Mouse (Mus musculus) retina, postnatal 1 day (tissue): ENCODE results near the gene Ifrd1.
"Not testable (repeated sequence)": the region's sequence is repeated elsewhere in the genome, so short reads cannot be mapped to it uniquely, and the experiment has no call there.

Source experiments
- DNase-seq: peaks from one replicate; pipeline ENCODE4 v3.0.0-alpha.2; 2012

The Ifrd1 gene

DNA sequence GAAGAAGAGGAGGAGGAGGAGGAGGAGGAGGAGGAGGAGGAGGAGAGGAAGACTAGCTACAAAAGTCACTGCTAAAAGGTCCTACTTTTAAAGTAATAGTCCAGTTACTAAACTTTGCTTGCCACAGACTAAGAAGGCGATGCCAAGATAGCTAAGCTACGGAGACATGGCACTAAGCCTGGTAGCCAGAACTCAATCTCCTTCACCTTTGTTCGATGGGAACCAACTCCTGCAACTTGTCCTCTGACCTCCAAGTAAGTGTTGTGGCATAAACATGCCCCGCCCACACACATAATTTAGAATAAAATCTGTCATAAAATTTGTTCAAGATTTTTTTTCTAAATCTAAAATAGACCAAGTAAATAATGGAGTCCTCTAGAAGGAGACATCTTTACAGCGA is 50.3 kb downstream of the Ifrd1 start:
- no peak for DNase-seq

DNA sequence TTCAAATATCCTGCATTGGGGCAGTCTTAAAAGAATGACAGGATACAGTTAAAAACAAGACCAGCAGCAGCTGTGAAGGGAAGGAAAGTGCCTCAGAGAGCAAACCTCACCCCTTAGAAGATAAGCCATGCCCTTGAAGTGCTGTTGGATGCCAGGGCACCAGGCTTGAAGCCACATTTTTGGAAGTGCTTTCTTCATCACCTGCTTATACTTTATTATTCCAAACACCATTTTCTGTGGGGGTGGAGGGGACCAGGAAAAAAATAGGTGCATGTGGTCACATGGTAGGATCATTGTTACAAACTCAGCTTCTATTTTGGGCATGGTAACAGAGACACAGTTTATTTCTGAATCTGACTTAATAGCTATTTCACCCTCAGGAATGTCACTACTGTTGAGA is 50.8 kb downstream of the Ifrd1 start:
- no peak for DNase-seq

DNA sequence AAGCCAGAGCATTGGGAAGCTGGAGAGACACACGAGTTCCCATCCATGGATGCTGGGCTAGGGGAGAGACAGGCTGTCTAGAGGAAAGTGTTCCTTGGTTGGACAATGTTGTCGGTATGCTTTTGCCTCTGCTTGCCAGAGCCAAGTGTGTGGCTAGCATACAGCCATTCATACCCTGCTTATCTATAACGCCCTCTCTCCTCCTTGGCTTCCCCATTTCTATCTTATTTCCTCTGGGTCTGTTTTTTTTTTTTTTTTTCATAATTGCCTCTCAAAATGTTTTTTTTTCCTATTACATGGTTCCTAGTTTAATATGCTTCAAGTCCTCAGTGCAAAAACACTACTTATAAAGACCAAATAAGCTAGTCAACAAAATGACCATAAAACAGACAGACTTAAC is 62.8 kb downstream of the Ifrd1 start:
- DNase-seq, result no peak

DNA sequence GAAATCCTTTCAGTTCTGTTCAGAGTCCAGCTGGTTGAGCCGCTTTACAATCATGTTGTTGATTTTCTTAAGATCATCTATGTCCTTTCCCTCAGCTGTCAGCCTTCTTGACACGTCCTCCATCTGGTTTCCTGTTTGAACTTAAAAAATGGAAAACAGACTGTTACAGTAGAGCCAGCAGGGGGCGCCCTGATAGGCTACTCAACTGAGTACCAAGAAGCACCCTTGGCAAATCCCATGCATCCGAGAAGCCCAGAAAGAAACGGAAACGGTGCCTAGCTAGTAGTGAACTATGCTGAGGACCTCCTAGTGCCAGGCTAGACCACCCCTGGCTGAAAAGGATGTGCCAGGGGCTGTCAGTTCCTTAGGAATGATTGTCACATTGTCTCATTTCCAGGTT is 71.2 kb downstream of the Ifrd1 start:
- DNase-seq, result peak; percentile 43

DNA sequence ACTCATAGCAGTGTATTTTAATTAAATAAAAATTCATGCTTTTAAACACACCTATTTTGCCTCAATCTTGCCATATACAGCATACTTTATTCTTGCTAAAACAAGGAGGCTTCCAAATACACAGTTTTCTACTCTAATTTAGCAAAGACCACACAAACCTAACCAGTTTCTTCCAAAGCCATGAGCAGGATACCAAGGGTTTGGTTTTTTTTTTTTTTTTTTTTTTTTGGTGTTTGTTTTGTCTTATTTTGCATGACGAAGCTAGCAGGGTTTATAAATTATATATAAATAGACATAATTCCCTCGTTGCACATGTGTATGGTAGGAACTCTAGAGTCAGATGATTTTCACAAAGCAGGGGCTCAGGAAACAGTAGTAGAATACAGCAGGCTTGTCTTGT is 72.1 kb downstream of the Ifrd1 start:
- no peak for DNase-seq

DNA sequence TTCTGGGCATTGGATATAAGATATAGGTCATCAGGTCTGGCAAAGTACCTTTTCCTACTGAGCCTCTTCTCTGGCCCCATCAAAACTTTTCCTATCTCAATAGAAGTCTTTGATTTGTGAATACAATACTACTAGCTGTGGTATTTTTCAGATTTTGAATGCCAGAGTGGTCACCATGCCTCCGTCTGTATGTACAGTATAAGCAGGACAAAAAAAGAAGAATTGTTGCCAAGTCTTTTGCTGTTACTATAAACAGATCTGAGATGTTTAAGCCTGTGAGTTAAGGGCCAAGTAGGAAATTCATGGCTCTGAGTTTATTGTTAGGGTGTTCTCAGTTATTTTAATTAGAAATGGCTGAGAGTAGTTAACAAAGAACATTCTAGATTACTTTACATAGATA is 73.1 kb downstream of the Ifrd1 start:
- not testable (repeated sequence) for DNase-seq

DNA sequence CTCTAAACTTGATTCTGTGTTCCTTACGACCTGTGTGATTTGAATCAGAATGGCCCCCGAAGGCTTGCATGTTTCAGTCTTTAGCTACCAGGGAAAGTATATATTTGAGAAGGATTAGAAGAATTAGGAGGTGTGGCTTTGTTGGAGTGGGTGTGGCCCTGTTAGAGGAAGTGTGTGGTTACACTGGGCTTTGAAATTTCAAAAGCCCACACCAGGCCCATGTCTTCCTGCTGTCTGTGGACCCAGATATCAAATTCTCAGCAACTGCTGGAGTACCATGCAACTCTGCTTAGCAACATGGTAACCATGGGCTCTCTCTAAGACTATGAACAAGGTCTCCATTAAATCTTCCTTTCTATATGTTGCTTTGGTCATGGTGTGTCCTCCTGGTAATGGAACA is 76.7 kb downstream of the Ifrd1 start:
- no peak for DNase-seq

DNA sequence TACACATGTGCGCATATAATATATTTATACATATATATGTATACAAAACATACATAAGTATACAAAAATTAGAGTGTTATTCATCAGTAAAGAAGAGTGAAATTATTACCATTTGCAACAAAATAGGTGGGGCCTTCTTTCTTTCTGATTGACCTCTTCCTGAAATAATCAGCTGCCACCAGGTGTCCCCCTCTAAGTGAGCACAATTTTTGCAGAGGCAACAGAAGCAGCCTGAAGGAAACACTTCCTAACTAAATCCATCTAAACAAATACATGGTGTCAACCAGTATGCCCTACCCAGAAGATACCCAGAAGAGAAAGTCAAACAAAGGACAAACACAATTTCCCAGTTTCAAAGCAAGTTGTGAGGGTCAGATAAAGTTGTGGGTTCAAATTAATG is 78.6 kb downstream of the Ifrd1 start:
- no peak for DNase-seq

DNA sequence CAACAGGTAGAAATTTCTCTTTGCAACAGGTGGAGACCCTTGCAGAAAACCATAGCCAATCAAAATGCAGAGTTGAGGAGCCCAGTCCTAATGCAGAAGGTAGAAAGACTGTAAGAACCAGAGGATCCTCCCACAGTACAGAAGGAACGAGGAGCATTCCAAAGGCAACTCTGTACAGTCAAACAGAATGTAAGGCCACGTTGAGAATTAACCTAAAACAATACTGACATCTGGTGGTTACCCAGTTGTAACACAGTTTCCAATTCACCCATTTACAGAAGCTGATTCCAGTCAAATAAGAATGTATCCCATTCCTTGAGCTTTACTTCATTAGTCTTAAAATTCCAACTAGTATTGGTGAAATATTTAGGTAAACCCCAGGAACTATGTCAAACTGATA is 83.7 kb downstream of the Ifrd1 start:
- DNase-seq, result peak; percentile 56

DNA sequence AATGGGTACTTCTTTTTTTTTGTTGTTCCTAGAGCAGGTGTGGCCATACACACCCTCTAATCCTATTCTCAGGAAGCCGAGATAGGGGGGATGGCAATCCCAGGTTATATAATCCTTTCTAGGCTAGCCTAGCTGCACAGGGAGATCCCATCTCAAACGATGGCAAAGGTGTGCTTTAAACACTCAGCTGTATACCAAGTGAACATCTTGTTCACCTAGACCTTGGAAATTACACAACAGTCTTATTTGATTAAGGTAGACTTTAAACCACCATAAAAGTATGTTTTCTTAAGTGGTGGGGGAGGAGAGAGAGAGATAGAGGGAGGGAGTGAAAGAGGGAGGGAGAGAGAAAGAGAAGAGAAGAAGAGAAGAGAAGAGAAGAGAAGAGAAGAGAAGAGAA is 87.5 kb downstream of the Ifrd1 start:
- DNase-seq, result no peak

DNA sequence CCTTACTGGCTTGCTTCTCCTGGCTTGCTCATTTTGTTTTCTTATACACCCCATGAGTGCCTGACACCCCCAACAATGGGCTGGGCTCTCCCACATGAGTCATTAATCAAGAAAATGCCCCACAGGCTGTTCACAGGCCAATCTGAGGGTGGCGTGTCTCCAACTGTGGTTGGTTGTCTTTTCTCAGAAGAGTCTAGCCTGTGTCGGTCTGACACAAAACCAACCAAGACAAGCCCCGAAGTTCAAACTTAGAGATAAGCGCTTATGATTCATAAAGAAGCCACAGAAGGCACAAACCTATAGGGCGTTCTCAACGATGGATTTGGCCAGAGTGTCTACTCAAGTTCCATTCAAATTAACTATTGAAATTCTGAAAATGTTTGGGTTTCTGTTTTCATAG is 94.1 kb downstream of the Ifrd1 start:
- no peak for DNase-seq

DNA sequence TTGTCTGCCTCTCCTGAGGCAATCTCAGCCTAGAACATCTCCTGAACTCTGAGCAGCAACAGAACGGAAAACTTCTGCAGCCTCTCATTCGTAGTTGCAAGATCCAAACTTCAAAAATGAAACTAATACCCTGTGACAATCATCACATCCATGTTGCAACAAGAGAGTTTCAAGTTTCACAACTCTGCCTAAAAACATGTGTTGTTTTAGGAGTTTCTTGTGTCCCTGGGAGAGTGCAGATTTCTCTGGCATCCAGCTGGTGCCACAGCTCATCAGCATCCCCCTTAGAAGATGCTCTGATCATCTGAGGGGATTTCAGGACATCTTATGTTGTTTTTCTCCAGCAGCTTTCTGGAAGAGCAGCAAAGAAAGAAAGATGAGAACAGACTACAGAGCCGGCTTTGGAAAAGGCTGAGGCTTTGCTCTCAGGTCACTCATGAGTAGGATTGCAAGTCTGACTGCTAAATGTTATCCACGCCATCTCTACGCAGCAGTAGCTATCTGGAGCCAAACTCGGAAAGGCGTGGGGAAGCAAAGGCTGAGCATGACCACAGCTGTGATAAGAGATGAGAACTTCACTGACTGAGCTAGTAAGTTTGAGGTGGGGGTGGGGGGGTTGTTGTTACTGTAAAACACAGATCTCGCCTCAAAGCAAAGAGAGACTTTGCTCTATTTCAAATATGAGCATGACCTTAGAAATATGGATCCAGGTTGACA is 95.8 kb downstream of the Ifrd1 start:
- no peak for DNase-seq
